Mouse (Mus musculus) embryonic fibroblast, embryonic 13.5 days (primary cell): ENCODE data around the gene Mansc1.

Experiments used
- CTCF ChIP-seq: IDR thresholded peaks from 2 replicates; pipeline ENCODE4 v1.5.1; 2011; ENCODE audit warnings: mild to moderate bottlenecking, control low read depth, low read length, moderate library complexity, borderline replicate concordance; ENCODE audit not compliant: insufficient read depth
- POLR2A ChIP-seq: IDR thresholded peaks from 2 replicates; pipeline ENCODE4 v1.6.1; 2011; ENCODE audit warnings: low read depth, mild to moderate bottlenecking, control low read depth, low read length, moderate library complexity

DNA sequence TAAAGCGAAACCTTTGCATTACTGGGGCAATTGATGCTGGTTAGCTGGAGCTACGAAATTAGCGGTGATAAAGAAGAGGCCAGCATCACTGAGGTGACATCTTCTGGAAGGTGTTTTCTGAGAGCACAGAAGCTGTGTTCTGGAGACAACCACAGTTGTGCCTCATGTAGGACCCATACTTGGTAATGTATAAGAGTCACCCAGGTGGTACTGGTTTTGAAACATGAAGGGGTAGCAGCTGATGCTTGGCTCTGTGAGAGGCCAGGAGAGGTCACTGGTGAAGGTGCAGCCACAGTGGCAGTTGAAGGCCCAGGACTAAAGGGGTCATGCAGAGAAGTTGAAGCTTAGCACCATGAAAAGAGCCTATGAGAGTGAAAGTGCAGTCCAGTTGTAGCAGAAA is 6.9 kb upstream of the Mansc1 start, which contains the start of gene Borcs5:
- TF ChIP-seq CTCF, result no peak
- no peak for TF ChIP-seq POLR2A
